Comparison of ENCODE assay signal across 24 mouse cellular contexts in genomic region chr3:149846941-149847539, GRCm38 (mm10).
A peak's percentile ranks its signal among the peaks of the same experiment; 100 is the strongest.
DNase-seq lines count a peak whose midpoint lies in the region; ATAC-seq and TF ChIP-seq lines count a peak whose summit lies in the region.
"Had no signal": no experiment of that assay in that cellular context is flagged by ENCODE, and none has a peak within 500 bp of the region (broad histone marks: within the 10 kb centered on the region; RNA-seq: fewer than 3 reads in every experiment).

No protein-coding gene starts in this region.

- intact Hi-C loops in heart, postnatal 36 days (cut with DNase I): no loop called here
- intact Hi-C loops in gastrocnemius, postnatal 36 days (cut with DNase I): no loop called here

- no peaks in the 10 kb centered on the region for H3K9me3 ChIP-seq in intestine, embryonic 14.5 days (ENCODE audit: control insufficient read depth, low read length)
- no peaks in the 10 kb centered on the region for H3K9me3 ChIP-seq in intestine, postnatal 0 days (ENCODE audit: control insufficient read depth)
- H3K9me3 ChIP-seq in embryonic facial prominence, embryonic 15.5 days (replicated peaks): no peaks in the 10 kb centered on the region
- no peaks in the 10 kb centered on the region for H3K9me3 ChIP-seq in stomach, embryonic 15.5 days
- H3K9me3 ChIP-seq: embryonic facial prominence, embryonic 13.5 days; forebrain, embryonic 12.5 days; heart, embryonic 15.5 days; hindbrain, embryonic 15.5 days had no signal

- H3K27ac ChIP-seq in intestine, embryonic 14.5 days (ENCODE audit: low read depth): no peak overlapping the region
- H3K27ac ChIP-seq in intestine, postnatal 0 days (ENCODE audit: low read depth, low read length): no peak overlapping the region
- no peak overlapping the region for H3K27ac ChIP-seq in embryonic facial prominence, embryonic 15.5 days (replicated peaks)
- H3K27ac ChIP-seq in stomach, embryonic 15.5 days: peak overlapping the region; percentile 31; the same call in 1 of the 2 replicates
- H3K27ac ChIP-seq: embryonic facial prominence, embryonic 13.5 days; forebrain, embryonic 12.5 days; heart, adult 2 months; heart, embryonic 15.5 days; hindbrain, embryonic 15.5 days had no signal

- H3K4me2 ChIP-seq in intestine, embryonic 14.5 days (ENCODE audit: low read length): no peak overlapping the region
- H3K4me2 ChIP-seq in intestine, postnatal 0 days (replicated peaks; ENCODE audit: low read depth): no peak overlapping the region
- H3K4me2 ChIP-seq in embryonic facial prominence, embryonic 15.5 days (replicated peaks): no peak overlapping the region
- H3K4me2 ChIP-seq in stomach, embryonic 15.5 days: no peak overlapping the region
- H3K4me2 ChIP-seq: embryonic facial prominence, embryonic 13.5 days; forebrain, embryonic 12.5 days; heart, embryonic 11.5 days; heart, embryonic 15.5 days; hindbrain, embryonic 15.5 days had no signal

- DNase-seq in intestine, embryonic 14.5 days (ENCODE audit: low spot score): no peak
- peak; percentile 1 for DNase-seq in lung, postnatal 10 days
- no peak for DNase-seq in lung, postnatal 14 days
- DNase-seq in heart, postnatal 36 days: no peak
- DNase-seq in gastrocnemius, postnatal 36 days: no peak
- DNase-seq: adrenal gland, postnatal 14 days; cerebellum, adult 11-12 months; cerebellum, adult 9-10 months; cerebellum, postnatal 25 days; gastrocnemius, postnatal 10 days; heart, adult 2 months; heart, postnatal 14 days had no signal

- H3K27me3 ChIP-seq in intestine, embryonic 14.5 days (replicated peaks; ENCODE audit: control insufficient read depth, insufficient read depth, low read length): no peaks in the 10 kb centered on the region
- no peaks in the 10 kb centered on the region; the same call in 1 of the 2 replicates for H3K27me3 ChIP-seq in intestine, postnatal 0 days (replicated peaks; ENCODE audit: control insufficient read depth, insufficient read depth, low read length)
- H3K27me3 ChIP-seq in embryonic facial prominence, embryonic 15.5 days: no peaks in the 10 kb centered on the region
- no peaks in the 10 kb centered on the region for H3K27me3 ChIP-seq in stomach, embryonic 15.5 days (replicated peaks)
- H3K27me3 ChIP-seq: embryonic facial prominence, embryonic 13.5 days; forebrain, embryonic 12.5 days; heart, embryonic 15.5 days; hindbrain, embryonic 15.5 days; Patski had no signal

- H3K4me1 ChIP-seq in intestine, embryonic 14.5 days (replicated peaks; ENCODE audit: control insufficient read depth, insufficient read depth, low read length): peaks cover 20% of the 10 kb centered on the region
- H3K4me1 ChIP-seq in intestine, postnatal 0 days (replicated peaks; ENCODE audit: control insufficient read depth, insufficient read depth, low read length): peaks cover 5% of the 10 kb centered on the region; the same call in 1 of the 2 replicates
- H3K4me1 ChIP-seq in embryonic facial prominence, embryonic 15.5 days: peaks cover 22% of the 10 kb centered on the region
- peaks cover 9% of the 10 kb centered on the region; the same call in 1 of the 2 replicates for H3K4me1 ChIP-seq in stomach, embryonic 15.5 days

- no peak for TF ChIP-seq CTCF in intestine, postnatal 0 days (IDR thresholded peaks at IDR 0.05; ENCODE audit: low read depth)

- no peaks in the 10 kb centered on the region for H3K36me3 ChIP-seq in intestine, embryonic 14.5 days (ENCODE audit: control insufficient read depth, insufficient read depth, low read length)
- H3K36me3 ChIP-seq in intestine, postnatal 0 days (ENCODE audit: control insufficient read depth, insufficient read depth): no peaks in the 10 kb centered on the region
- no peaks in the 10 kb centered on the region for H3K36me3 ChIP-seq in embryonic facial prominence, embryonic 15.5 days
- no peaks in the 10 kb centered on the region for H3K36me3 ChIP-seq in stomach, embryonic 15.5 days
- H3K36me3 ChIP-seq: embryonic facial prominence, embryonic 13.5 days; forebrain, embryonic 12.5 days; heart, embryonic 15.5 days; hindbrain, embryonic 15.5 days had no signal

- H3K4me3 ChIP-seq in intestine, embryonic 14.5 days (ENCODE audit: low read depth, low read length): no peak overlapping the region
- H3K4me3 ChIP-seq in intestine, postnatal 0 days (ENCODE audit: low read depth, low read length): no peak overlapping the region
- H3K4me3 ChIP-seq in embryonic facial prominence, embryonic 15.5 days (replicated peaks): no peak overlapping the region
- H3K4me3 ChIP-seq in stomach, embryonic 15.5 days (replicated peaks): no peak overlapping the region
- H3K4me3 ChIP-seq: embryonic facial prominence, embryonic 13.5 days; erythroblast, embryonic 14.5 days; forebrain, embryonic 12.5 days; heart, adult 2 months; heart, embryonic 15.5 days; hindbrain, embryonic 15.5 days had no signal

- 30% methylated on average over 7 of the region's 7 CpGs for WGBS in intestine, embryonic 14.5 days
- WGBS in intestine, postnatal 0 days: 47% methylated on average over 7 of the region's 7 CpGs
- 41% methylated on average over 7 of the region's 7 CpGs for WGBS in embryonic facial prominence, embryonic 15.5 days
- 46% methylated on average over 7 of the region's 7 CpGs for WGBS in stomach, embryonic 15.5 days

- peak; percentile 53; the same call in 1 of the 2 replicates for ATAC-seq in intestine, embryonic 14.5 days (replicated peaks; ENCODE audit: low FRiP score, low TSS enrichment, low read depth)
- ATAC-seq in intestine, postnatal 0 days: no peak
- ATAC-seq in embryonic facial prominence, embryonic 15.5 days (ENCODE audit: insufficient number of reproducible peaks, low FRiP score, low TSS enrichment, low read depth): peak; percentile 54; the same call in 1 of the 2 replicates
- ATAC-seq in stomach, embryonic 15.5 days (ENCODE audit: insufficient read depth, low FRiP score, low read depth): peak; percentile 66; the same call in 1 of the 2 replicates
- ATAC-seq: activated CD4-positive, CD25-positive, alpha-beta regulatory T cell, adult 4 months; forebrain, embryonic 16.5 days; Patski had no signal

- H3K9ac ChIP-seq in intestine, embryonic 14.5 days (ENCODE audit: low read length): no peak overlapping the region
- no peak overlapping the region for H3K9ac ChIP-seq in intestine, postnatal 0 days (ENCODE audit: low read depth, low read length)
- no peak overlapping the region for H3K9ac ChIP-seq in embryonic facial prominence, embryonic 15.5 days
- H3K9ac ChIP-seq in stomach, embryonic 15.5 days: no peak overlapping the region
- H3K9ac ChIP-seq: embryonic facial prominence, embryonic 13.5 days; forebrain, embryonic 12.5 days; heart, embryonic 15.5 days; hindbrain, embryonic 15.5 days had no signal
